Mouse (Mus musculus) lung, embryonic 14.5 days (tissue): ENCODE data around the gene Ankrd52. TPM values are rescaled to one million over a fixed set of nuclear protein-coding genes. Genes with fewer than 3 reads are reported as not detected.

Experiments
- ATAC-seq: fragments of 200-750 bp; cut with Nextera tagmentation; 2 replicates; pipeline ENCODE4 v1.8.0; 2017; ENCODE audit warnings: mild to moderate bottlenecking, moderate TSS enrichment, moderate library complexity; ENCODE audit not compliant: insufficient read depth
- DNase-seq: peaks from one replicate; pipeline ENCODE4 v3.0.0-alpha.2; 2015
- H3K27ac ChIP-seq: fragments of 300-500 bp; sonication (generic); 2 replicates; pipeline ENCODE4 v1.5.1; 2014; ENCODE audit warnings: low read depth, mild to moderate bottlenecking, moderate library complexity
- H3K27me3 ChIP-seq: fragments of 300-500 bp; sonication (generic); 2 replicates; pipeline ENCODE4 v1.6.1; 2014; ENCODE audit warnings: low read length, control low read depth; ENCODE audit not compliant: insufficient read depth
- H3K36me3 ChIP-seq: fragments of 300-500 bp; sonication (generic); 2 replicates; pipeline ENCODE4 v1.6.1; 2014; ENCODE audit warnings: control low read depth; ENCODE audit not compliant: insufficient read depth
- H3K4me1 ChIP-seq: fragments of 300-500 bp; sonication (generic); 2 replicates; pipeline ENCODE4 v1.6.1; 2014; ENCODE audit warnings: antibody characterized with exemption, control low read depth; ENCODE audit not compliant: insufficient read depth
- H3K4me2 ChIP-seq: fragments of 300-500 bp; sonication (generic); 2 replicates; pipeline ENCODE4 v1.6.1; 2014; ENCODE audit warnings: mild to moderate bottlenecking
- H3K4me3 ChIP-seq: fragments of 300-500 bp; sonication (generic); 2 replicates; pipeline ENCODE4 v1.5.1; 2014; ENCODE audit warnings: low read depth, low read length
- H3K9ac ChIP-seq: fragments of 300-500 bp; sonication (generic); 2 replicates; pipeline ENCODE4 v1.6.1; 2014
- H3K9me3 ChIP-seq: fragments of 300-500 bp; sonication (generic); 2 replicates; pipeline ENCODE4 v1.6.1; 2016; ENCODE audit warnings: low read depth, low read length, control low read depth
- CTCF ChIP-seq: IDR thresholded peaks from 2 replicates; pipeline ENCODE4 v1.5.1; 2016; ENCODE audit warnings: antibody characterized with exemption, low read depth
- WGBS: fragments of 180-500 bp; shearing (Covaris S2); extraction: QIAGEN DNeasy Blood & Tissue Kit; methylation state at CpG from one replicate; pipeline ENCODE4 v1.1.7; 2014; 5-methylcytosine and 5-hydroxymethylcytosine counted together
- polyA plus RNA-seq: library from polyadenylated mRNA; unstranded; fragments of >200 nt; fragmentation: Nextera tagmentation; extraction: Ambion mirVana; gene quantifications from 2 replicates; pipeline ENCODE4 v1.2.1, GENCODE M21; 2014

Gene Ankrd52
- polyA plus RNA-seq, 1 experiment from 2014 or later = 17.0 TPM

DNA sequence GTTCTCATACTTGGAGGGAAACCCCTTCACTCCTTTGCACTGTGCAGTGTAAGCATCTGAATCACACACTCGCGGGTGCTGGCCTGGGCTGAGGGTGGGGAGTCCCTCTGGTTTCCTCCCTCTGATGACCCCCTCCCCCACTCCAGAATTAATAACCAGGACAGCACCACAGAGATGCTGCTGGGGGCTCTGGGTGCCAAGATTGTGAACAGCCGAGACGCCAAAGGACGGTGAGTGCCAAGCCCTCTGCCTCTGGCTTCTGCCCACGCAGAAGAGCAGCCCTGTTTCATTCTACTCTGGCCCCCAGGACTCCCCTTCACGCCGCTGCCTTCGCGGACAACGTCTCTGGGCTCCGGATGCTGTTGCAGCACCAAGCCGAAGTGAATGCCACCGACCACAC lies 12.0 kb downstream of the Ankrd52 start:
- H3K4me2 ChIP-seq = no peak overlapping the region
- TF ChIP-seq CTCF = no peak
- H3K4me1 ChIP-seq = no peaks in the 10 kb centered on the region
- no peaks in the 10 kb centered on the region for H3K9me3 ChIP-seq
- peaks cover 100% of the 10 kb centered on the region for H3K36me3 ChIP-seq
- H3K27me3 ChIP-seq = no peaks in the 10 kb centered on the region
- H3K9ac ChIP-seq = no peak overlapping the region
- no peak for DNase-seq
- ATAC-seq = no peak
- 89% methylated on average over 14 of the region's 14 CpGs for WGBS
- no peak overlapping the region for H3K27ac ChIP-seq
- H3K4me3 ChIP-seq = no peak overlapping the region

GRCm38 (mm10) chr10:128389570-128389969 lies 12.7 kb downstream of the Ankrd52 start:
- H3K4me2 ChIP-seq = no peak overlapping the region
- H3K9ac ChIP-seq = no peak overlapping the region
- H3K36me3 ChIP-seq = peaks cover 100% of the 10 kb centered on the region
- H3K9me3 ChIP-seq = no peaks in the 10 kb centered on the region
- WGBS = 77% methylated on average over 6 of the region's 6 CpGs
- DNase-seq (no peak), ATAC-seq (no peak)
- no peak overlapping the region for H3K27ac ChIP-seq
- H3K4me3 ChIP-seq = no peak overlapping the region
- no peaks in the 10 kb centered on the region for H3K4me1 ChIP-seq
- H3K27me3 ChIP-seq = no peaks in the 10 kb centered on the region
- no peak for TF ChIP-seq CTCF

GRCm38 (mm10) chr10:128390366-128390765 lies 13.5 kb downstream of the Ankrd52 start:
- no peak overlapping the region for H3K4me3 ChIP-seq
- H3K9ac ChIP-seq = no peak overlapping the region
- TF ChIP-seq CTCF = no peak
- H3K4me2 ChIP-seq = no peak overlapping the region
- H3K9me3 ChIP-seq = no peaks in the 10 kb centered on the region
- H3K36me3 ChIP-seq = peaks cover 99% of the 10 kb centered on the region
- H3K27me3 ChIP-seq = no peaks in the 10 kb centered on the region
- no peak overlapping the region for H3K27ac ChIP-seq
- 84% methylated on average over 12 of the region's 12 CpGs for WGBS
- ATAC-seq (no peak), DNase-seq (no peak)
- H3K4me1 ChIP-seq = no peaks in the 10 kb centered on the region

DNA sequence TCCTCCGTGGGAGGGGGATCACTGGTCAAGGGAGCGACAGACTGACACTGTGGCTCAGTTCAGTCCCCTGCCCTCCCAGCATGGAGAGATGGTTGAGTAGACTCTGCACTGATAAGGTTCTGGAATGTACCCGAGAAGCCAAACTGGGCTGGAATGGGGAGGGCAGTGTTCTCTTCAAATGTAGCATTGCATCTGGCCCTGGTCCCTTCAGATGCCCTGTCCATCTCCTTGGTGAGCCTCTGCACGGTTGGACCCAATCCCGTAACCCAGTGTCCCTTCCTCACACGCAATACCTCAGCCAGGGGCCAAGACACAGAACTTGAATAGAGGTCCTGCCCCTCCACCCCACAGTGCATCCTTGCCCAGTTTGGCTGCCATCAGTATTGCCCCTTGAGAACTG lies 14.9 kb downstream of the Ankrd52 start:
- Histone ChIP-seq H3K27me3 (no peaks in the 10 kb centered on the region), H3K27ac (no peak overlapping the region), H3K4me3 (no peak overlapping the region), H3K9ac (no peak overlapping the region), H3K36me3 (peaks cover 97% of the 10 kb centered on the region), H3K9me3 (no peaks in the 10 kb centered on the region), H3K4me1 (no peaks in the 10 kb centered on the region), H3K4me2 (no peak overlapping the region)
- DNase-seq (no peak), ATAC-seq (no peak)
- WGBS = 71% methylated on average over 6 of the region's 6 CpGs
- no peak for TF ChIP-seq CTCF

DNA sequence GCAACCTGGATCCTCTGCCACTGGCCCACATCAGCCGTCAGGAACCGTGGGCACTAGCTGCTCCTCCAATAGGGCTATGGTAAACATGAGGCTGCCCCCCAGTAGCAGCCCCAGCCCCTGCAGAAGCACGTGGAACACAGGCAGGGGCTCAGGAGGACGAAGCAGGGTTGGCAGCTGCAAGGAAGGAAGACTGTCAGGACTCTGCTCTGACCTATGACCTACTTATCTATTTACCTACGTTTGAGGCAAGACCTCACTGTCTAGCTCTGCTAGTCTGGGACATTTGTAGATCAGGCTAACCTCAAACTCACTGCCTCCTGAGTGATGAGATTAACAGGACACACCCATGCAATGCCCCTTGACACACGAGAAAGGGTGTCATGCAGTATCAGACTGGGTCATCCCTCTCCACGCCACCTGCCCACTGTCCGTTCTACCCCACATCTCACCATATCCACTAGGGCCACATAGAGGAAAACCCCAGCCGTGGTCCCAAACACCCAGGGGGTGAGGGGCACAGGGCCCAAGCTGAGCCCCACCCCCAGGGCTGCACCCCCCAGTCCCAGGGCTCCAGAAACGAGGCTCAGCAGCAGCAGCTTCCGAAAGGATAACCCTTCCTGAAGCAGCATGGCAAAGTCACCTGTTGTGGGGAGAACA lies 19.2 kb downstream of the Ankrd52 start:
- no peak for DNase-seq
- ATAC-seq = no peak
- no peaks in the 10 kb centered on the region for H3K4me1 ChIP-seq
- no peak overlapping the region for H3K9ac ChIP-seq
- no peak overlapping the region for H3K4me2 ChIP-seq
- WGBS = 49% methylated on average over 11 of the region's 11 CpGs
- no peaks in the 10 kb centered on the region for H3K27me3 ChIP-seq
- H3K36me3 ChIP-seq = peaks cover 59% of the 10 kb centered on the region
- TF ChIP-seq CTCF = no peak
- H3K27ac ChIP-seq = no peak overlapping the region
- no peak overlapping the region for H3K4me3 ChIP-seq
- H3K9me3 ChIP-seq = no peaks in the 10 kb centered on the region

DNA sequence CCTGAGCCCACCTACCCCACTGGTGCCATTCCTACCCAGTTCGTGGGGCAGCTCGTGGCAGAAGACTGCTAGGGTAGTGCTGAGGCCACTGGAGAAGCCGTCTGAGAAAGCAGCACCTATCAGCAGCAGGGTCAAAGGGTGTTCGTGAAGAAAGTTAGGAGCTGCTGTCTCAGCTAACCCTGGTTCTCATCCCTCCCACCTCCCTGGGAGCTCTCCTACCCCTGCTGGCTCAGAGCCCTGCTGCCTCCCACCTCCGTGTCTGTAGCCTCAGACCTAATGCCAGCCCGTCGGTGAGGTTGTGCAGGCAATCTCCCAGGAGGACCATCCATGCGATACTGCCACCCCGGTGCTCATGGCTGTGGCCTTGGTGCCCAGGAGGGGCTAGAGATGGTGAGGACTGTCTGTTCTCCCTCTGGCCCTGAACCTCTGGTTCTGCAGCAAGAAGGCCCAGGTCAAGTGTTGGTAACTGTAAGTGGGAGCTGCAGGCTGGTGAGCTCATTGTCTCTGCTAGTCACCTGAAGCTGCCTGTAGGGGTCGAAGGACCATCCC lies 19.9 kb downstream of the Ankrd52 start:
- Histone ChIP-seq H3K4me1 (no peaks in the 10 kb centered on the region), H3K9me3 (no peaks in the 10 kb centered on the region), H3K4me3 (no peak overlapping the region), H3K9ac (no peak overlapping the region), H3K27ac (no peak overlapping the region), H3K4me2 (no peak overlapping the region), H3K36me3 (peaks cover 53% of the 10 kb centered on the region), H3K27me3 (no peaks in the 10 kb centered on the region)
- WGBS = 62% methylated on average over 10 of the region's 10 CpGs
- ATAC-seq = no peak; the same call in 1 of the 2 replicates
- no peak for TF ChIP-seq CTCF
- DNase-seq = no peak

DNA sequence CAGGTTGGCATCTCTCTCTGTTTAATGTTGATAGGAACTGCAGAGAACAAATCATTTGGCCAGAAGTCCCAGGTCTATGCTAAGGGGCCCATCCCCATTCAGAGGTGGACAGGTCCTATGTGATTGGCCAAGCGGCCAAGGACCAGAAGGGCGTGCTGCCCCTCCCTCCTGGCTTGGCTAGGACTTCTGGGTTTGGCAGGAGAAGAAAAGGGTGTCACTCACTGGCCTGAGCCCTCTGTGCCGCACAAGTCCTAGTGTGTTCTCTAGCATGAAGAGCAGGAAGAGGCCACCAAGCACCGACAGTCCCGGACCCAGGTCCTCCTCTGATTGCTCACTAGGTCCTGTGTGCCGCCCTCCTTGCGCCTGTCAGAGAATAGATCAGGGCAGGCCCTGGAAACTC lies 20.6 kb downstream of the Ankrd52 start:
- H3K9ac ChIP-seq = no peak overlapping the region
- no peaks in the 10 kb centered on the region for H3K9me3 ChIP-seq
- H3K4me2 ChIP-seq = no peak overlapping the region
- 62% methylated on average over 7 of the region's 7 CpGs for WGBS
- TF ChIP-seq CTCF = no peak
- no peak overlapping the region for H3K4me3 ChIP-seq
- H3K27ac ChIP-seq = no peak overlapping the region
- no peak for DNase-seq
- no peaks in the 10 kb centered on the region for H3K27me3 ChIP-seq
- H3K4me1 ChIP-seq = no peaks in the 10 kb centered on the region
- no peak for ATAC-seq
- H3K36me3 ChIP-seq = peaks cover 46% of the 10 kb centered on the region

- Histone ChIP-seq H3K9ac (no peak overlapping the region), H3K9me3 (no peaks in the 10 kb centered on the region), H3K27me3 (no peaks in the 10 kb centered on the region), H3K4me3 (no peak overlapping the region), H3K27ac (no peak overlapping the region), H3K4me1 (no peaks in the 10 kb centered on the region), H3K36me3 (peaks cover 22% of the 10 kb centered on the region), H3K4me2 (no peak overlapping the region)
- ATAC-seq (peak; percentile 28; the same call in 1 of the 2 replicates), DNase-seq (peak; percentile 24)
- TF ChIP-seq CTCF = no peak
- 28% methylated on average over 5 of the region's 5 CpGs for WGBS
Observed at GRCm38 (mm10) chr10:128400338-128400737, 23.4 kb downstream of the Ankrd52 start.
